Mouse (Mus musculus): ENCODE data around the gene Sox15.
"Not testable (repeated sequence)": the region's sequence is repeated elsewhere in the genome, so short reads cannot be mapped to it uniquely, and the experiment has no call there.

DNA sequence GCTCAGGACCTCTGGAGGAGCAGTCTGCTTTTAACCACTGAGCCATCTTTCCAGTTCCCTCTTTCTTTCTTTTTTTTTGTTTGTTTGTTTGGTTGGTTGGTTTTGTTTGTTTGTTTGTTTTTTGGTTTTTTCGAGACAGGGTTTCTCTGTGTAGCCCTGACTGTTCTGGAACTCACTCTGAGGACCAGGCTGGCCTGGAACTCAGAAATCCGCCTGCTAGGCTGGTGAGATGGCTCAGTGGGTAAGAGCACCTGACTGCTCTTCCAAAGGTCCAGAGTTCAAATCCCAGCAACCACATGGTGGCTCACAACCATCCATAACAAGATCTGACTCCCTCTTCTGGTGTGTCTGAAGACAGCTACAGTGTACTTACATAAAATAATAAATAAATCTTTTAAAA, 30.8 kb upstream of the Sox15 start:
- not testable (repeated sequence) for TF ChIP-seq CTCF, EP300 (IDR thresholded peaks at IDR 0.05; ENCODE audit: low read depth)
